ENCODE assay signal across 11 mouse cellular contexts in genomic region chr19:25351257-25351955, GRCm38 (mm10).
DNase-seq lines count a peak whose midpoint lies in the region; ATAC-seq and TF ChIP-seq lines count a peak whose summit lies in the region.
"Had no signal": no experiment of that assay in that cellular context is flagged by ENCODE, and none has a peak within 500 bp of the region (broad histone marks: within the 10 kb centered on the region; RNA-seq: fewer than 3 reads in every experiment).

No protein-coding gene starts in this region.

- no peaks in the 10 kb centered on the region for H3K9me3 ChIP-seq in forebrain, embryonic 12.5 days
- no peaks in the 10 kb centered on the region for H3K9me3 ChIP-seq in forebrain, embryonic 10.5 days
- no peaks in the 10 kb centered on the region for H3K9me3 ChIP-seq in kidney, postnatal 0 days (replicated peaks; ENCODE audit: low read length)
- H3K9me3 ChIP-seq in kidney, embryonic 16.5 days (ENCODE audit: low read length), result no peaks in the 10 kb centered on the region
- H3K9me3 ChIP-seq in stomach, embryonic 14.5 days (ENCODE audit: control insufficient read depth, low read depth, low read length), result no peaks in the 10 kb centered on the region
- no peaks in the 10 kb centered on the region for H3K9me3 ChIP-seq in stomach, postnatal 0 days (ENCODE audit: control insufficient read depth, low read length)
- H3K9me3 ChIP-seq: lung, embryonic 15.5 days had no signal

- peaks cover 3% of the 10 kb centered on the region; the same call in 1 of the 2 replicates for H3K4me1 ChIP-seq in forebrain, embryonic 12.5 days
- H3K4me1 ChIP-seq in forebrain, embryonic 10.5 days, result 0 out of 2 replicates have a peak, but pooled peaks cover 7% of the 10 kb centered on the region
- H3K4me1 ChIP-seq in kidney, postnatal 0 days (replicated peaks; ENCODE audit: insufficient read depth, low read length), result peaks cover 4% of the 10 kb centered on the region; the same call in 1 of the 2 replicates
- H3K4me1 ChIP-seq in kidney, embryonic 16.5 days (ENCODE audit: insufficient read depth, low read length), result peaks cover 4% of the 10 kb centered on the region; the same call in 1 of the 2 replicates
- H3K4me1 ChIP-seq in stomach, embryonic 14.5 days (ENCODE audit: control insufficient read depth, insufficient read depth, low read length), result peaks cover 13% of the 10 kb centered on the region
- no peaks in the 10 kb centered on the region for H3K4me1 ChIP-seq in stomach, postnatal 0 days (replicated peaks; ENCODE audit: control insufficient read depth, insufficient read depth)
- H3K4me1 ChIP-seq: lung, embryonic 15.5 days had no signal

- no peak for DNase-seq in forebrain, embryonic 10.5 days (ENCODE audit: extremely low spot score, low spot score)
- no peak for DNase-seq in kidney, postnatal 0 days (ENCODE audit: low spot score)
- no peak for DNase-seq in stomach, postnatal 0 days (ENCODE audit: low spot score)
- DNase-seq in kidney, adult 18-20 months, result no peak
- DNase-seq: kidney, adult 9 months; thymus, postnatal 14 days had no signal

- TF ChIP-seq CTCF in kidney, postnatal 0 days (IDR thresholded peaks at IDR 0.05; ENCODE audit: low read depth), result no peak
- TF ChIP-seq CTCF in stomach, postnatal 0 days (IDR thresholded peaks at IDR 0.05; ENCODE audit: low read depth), result no peak

- H3K4me3 ChIP-seq in forebrain, embryonic 12.5 days (replicated peaks), result no peak overlapping the region
- no peak overlapping the region for H3K4me3 ChIP-seq in forebrain, embryonic 10.5 days
- no peak overlapping the region for H3K4me3 ChIP-seq in kidney, postnatal 0 days (replicated peaks; ENCODE audit: low read depth, low read length)
- no peak overlapping the region for H3K4me3 ChIP-seq in kidney, embryonic 16.5 days (ENCODE audit: low read length)
- H3K4me3 ChIP-seq in stomach, embryonic 14.5 days (ENCODE audit: low read depth, low read length), result no peak overlapping the region
- H3K4me3 ChIP-seq in stomach, postnatal 0 days (ENCODE audit: low read depth, low read length), result no peak overlapping the region
- H3K4me3 ChIP-seq: lung, embryonic 15.5 days had no signal

- TF ChIP-seq EP300 in stomach, postnatal 0 days (optimal IDR thresholded peaks at IDR 0.05), result no peak

- H3K27ac ChIP-seq in forebrain, embryonic 12.5 days, result no peak overlapping the region
- H3K27ac ChIP-seq in forebrain, embryonic 10.5 days, result no peak overlapping the region
- H3K27ac ChIP-seq in kidney, postnatal 0 days, result no peak overlapping the region
- H3K27ac ChIP-seq in kidney, embryonic 16.5 days (ENCODE audit: low read length), result no peak overlapping the region
- H3K27ac ChIP-seq in stomach, embryonic 14.5 days (ENCODE audit: low read length), result peak overlapping the region; percentile 39; the same call in 1 of the 2 replicates
- no peak overlapping the region for H3K27ac ChIP-seq in stomach, postnatal 0 days (replicated peaks)
- H3K27ac ChIP-seq: lung, embryonic 15.5 days had no signal

- H3K9ac ChIP-seq in forebrain, embryonic 12.5 days, result no peak overlapping the region
- H3K9ac ChIP-seq in kidney, postnatal 0 days (ENCODE audit: low read depth, low read length), result no peak overlapping the region
- H3K9ac ChIP-seq in kidney, embryonic 16.5 days (replicated peaks; ENCODE audit: low read length), result no peak overlapping the region
- no peak overlapping the region for H3K9ac ChIP-seq in stomach, embryonic 14.5 days (replicated peaks; ENCODE audit: low read depth, low read length)
- H3K9ac ChIP-seq in stomach, postnatal 0 days (ENCODE audit: low read length), result no peak overlapping the region
- H3K9ac ChIP-seq: lung, embryonic 15.5 days had no signal

- no peaks in the 10 kb centered on the region for H3K36me3 ChIP-seq in forebrain, embryonic 12.5 days (replicated peaks)
- H3K36me3 ChIP-seq in forebrain, embryonic 10.5 days (replicated peaks), result no peaks in the 10 kb centered on the region
- H3K36me3 ChIP-seq in kidney, postnatal 0 days (ENCODE audit: insufficient read depth, low read length), result no peaks in the 10 kb centered on the region
- no peaks in the 10 kb centered on the region for H3K36me3 ChIP-seq in kidney, embryonic 16.5 days (ENCODE audit: insufficient read depth, low read length)
- no peaks in the 10 kb centered on the region for H3K36me3 ChIP-seq in stomach, embryonic 14.5 days (ENCODE audit: control insufficient read depth, insufficient read depth, low read length)
- no peaks in the 10 kb centered on the region for H3K36me3 ChIP-seq in stomach, postnatal 0 days (ENCODE audit: control insufficient read depth, insufficient read depth, low read length)
- H3K36me3 ChIP-seq: lung, embryonic 15.5 days had no signal

- no peaks in the 10 kb centered on the region for H3K27me3 ChIP-seq in forebrain, embryonic 12.5 days
- no peaks in the 10 kb centered on the region for H3K27me3 ChIP-seq in forebrain, embryonic 10.5 days (ENCODE audit: poor library complexity, severe bottlenecking)
- no peaks in the 10 kb centered on the region for H3K27me3 ChIP-seq in kidney, postnatal 0 days (ENCODE audit: insufficient read depth, low read length)
- no peaks in the 10 kb centered on the region for H3K27me3 ChIP-seq in kidney, embryonic 16.5 days (ENCODE audit: insufficient read depth, low read length)
- no peaks in the 10 kb centered on the region for H3K27me3 ChIP-seq in stomach, embryonic 14.5 days (ENCODE audit: control insufficient read depth, insufficient read depth, low read length)
- no peaks in the 10 kb centered on the region for H3K27me3 ChIP-seq in stomach, postnatal 0 days (ENCODE audit: control insufficient read depth, insufficient read depth, low read length)

- WGBS in forebrain, embryonic 12.5 days, result 77% methylated on average over 15 of the region's 15 CpGs
- WGBS in forebrain, embryonic 10.5 days, result 90% methylated on average over 15 of the region's 15 CpGs
- 34% methylated on average over 15 of the region's 15 CpGs for WGBS in kidney, postnatal 0 days
- WGBS in kidney, embryonic 16.5 days, result 28% methylated on average over 15 of the region's 15 CpGs
- WGBS in stomach, embryonic 14.5 days, result 27% methylated on average over 15 of the region's 15 CpGs
- 31% methylated on average over 15 of the region's 15 CpGs for WGBS in stomach, postnatal 0 days

- H3K4me2 ChIP-seq in forebrain, embryonic 12.5 days, result no peak overlapping the region
- H3K4me2 ChIP-seq in kidney, postnatal 0 days (ENCODE audit: low read length), result peak overlapping the region; percentile 6; the same call in 1 of the 2 replicates
- no peak overlapping the region for H3K4me2 ChIP-seq in kidney, embryonic 16.5 days (replicated peaks; ENCODE audit: low read depth, low read length)
- peak overlapping the region; percentile 10; the same call in 1 of the 2 replicates for H3K4me2 ChIP-seq in stomach, embryonic 14.5 days (replicated peaks; ENCODE audit: low read depth, low read length)
- H3K4me2 ChIP-seq in stomach, postnatal 0 days (replicated peaks; ENCODE audit: low read depth), result no peak overlapping the region
- H3K4me2 ChIP-seq: lung, embryonic 15.5 days had no signal

- 0 out of 2 replicates have a peak, but pooled peaks have one; percentile 30 for ATAC-seq in forebrain, embryonic 12.5 days (ENCODE audit: low FRiP score)
- no peak for ATAC-seq in kidney, postnatal 0 days (replicated peaks; ENCODE audit: low FRiP score, low read depth)
- ATAC-seq in kidney, embryonic 16.5 days (ENCODE audit: low FRiP score, low TSS enrichment), result no peak
- ATAC-seq in stomach, embryonic 14.5 days (ENCODE audit: insufficient number of reproducible peaks, insufficient read depth, low FRiP score, low read depth), result no peak
- no peak for ATAC-seq in stomach, postnatal 0 days (ENCODE audit: low FRiP score, low TSS enrichment)
- no peak for ATAC-seq in megakaryocyte progenitor cell, adult 5-6 weeks (replicated peaks; ENCODE audit: poor library complexity)

Comparison
In these comparisons a context has a peak if more than half of its experiments do, and no peak if none do; other contexts are left out.
1. H3K4me2 ChIP-seq: peak in kidney, postnatal 0 days (single experiment) and stomach, embryonic 14.5 days (single experiment); none in forebrain, embryonic 12.5 days (single experiment), kidney, embryonic 16.5 days (single experiment) and stomach, postnatal 0 days (single experiment).